Mouse (Mus musculus): ENCODE measurements around the gene Mms19.

The Mms19 gene

GRCm38 (mm10) chr19:41898860-41899259, 82.1 kb downstream of the Mms19 start:
- DNase-seq (ENCODE audit: low read depth), result peak; percentile 79

- DNase-seq (ENCODE audit: low read depth), result peak; percentile 26
Measured at GRCm38 (mm10) chr19:41896319-41896711, 84.6 kb downstream of the Mms19 start.

GRCm38 (mm10) chr19:41895460-41896318, 85.3 kb downstream of the Mms19 start, which contains the start of gene Rrp12:
TSS of gene Rrp12 (minus strand) at chr19:41896173.
- peak; percentile 93 for DNase-seq (ENCODE audit: low read depth)

GRCm38 (mm10) chr19:41894959-41895358, 86.0 kb downstream of the Mms19 start:
- peak; percentile 22 for DNase-seq (ENCODE audit: low read depth)
